Mouse (Mus musculus) C2C12 (cell line): ENCODE measurements around the gene Mau2. TPM values are rescaled to one million over a fixed set of nuclear protein-coding genes. Genes with fewer than 3 reads are reported as not detected.

Experiments
- H3K27me3 ChIP-seq: one replicate; pipeline ENCODE4 v1.6.1; 2011; ENCODE audit not compliant: control insufficient read depth, insufficient read depth, insufficient read length
- H3K36me3 ChIP-seq: one replicate; pipeline ENCODE4 v1.6.1; 2011; ENCODE audit not compliant: control insufficient read depth, insufficient read depth
- H3K4me3 ChIP-seq: one replicate; pipeline ENCODE4 v1.5.1; 2011; ENCODE audit warnings: mild to moderate bottlenecking, control low read depth; ENCODE audit not compliant: poor library complexity, insufficient read depth, severe bottlenecking
- H3K79me2 ChIP-seq: one replicate; pipeline ENCODE4 v1.6.1; 2011; ENCODE audit not compliant: control insufficient read depth, insufficient read depth
- H3K79me3 ChIP-seq: one replicate; pipeline ENCODE4 v1.6.1; 2011; ENCODE audit warnings: low read depth, control low read depth
- H3ac ChIP-seq: one replicate; pipeline ENCODE3; 2011; ENCODE audit warnings: low read depth; ENCODE audit not compliant: control insufficient read depth, insufficient read length
- CEBPB ChIP-seq: IDR thresholded peaks from one replicate; pipeline ENCODE4 v1.6.1; 2011; ENCODE audit warnings: low read depth, mild to moderate bottlenecking, control low read depth, moderate library complexity
- CTCF ChIP-seq: IDR thresholded peaks from one replicate; pipeline ENCODE4 v1.5.1; 2011; ENCODE audit not compliant: control insufficient read depth, insufficient read depth, insufficient read length
- FOSL1 ChIP-seq: IDR thresholded peaks from one replicate; pipeline ENCODE4 v1.8.0; 2011; ENCODE audit warnings: mild to moderate bottlenecking, low read length; ENCODE audit not compliant: poor library complexity, insufficient read depth, severe bottlenecking
- MAX ChIP-seq: IDR thresholded peaks from one replicate; pipeline ENCODE4 v1.6.1; 2011; ENCODE audit warnings: mild to moderate bottlenecking, control low read depth
- MYOD1 ChIP-seq: IDR thresholded peaks from one replicate; pipeline ENCODE4 v1.6.1; 2011; ENCODE audit warnings: low read depth; ENCODE audit not compliant: control insufficient read depth, insufficient read length
- MYOG ChIP-seq: IDR thresholded peaks from one replicate; pipeline ENCODE4 v1.6.1; 2011; ENCODE audit not compliant: control insufficient read depth, insufficient read length; ENCODE audit errors: extremely low read depth
- USF1 ChIP-seq: IDR thresholded peaks from one replicate; pipeline ENCODE4 v1.6.1; 2011; ENCODE audit warnings: low read depth, mild to moderate bottlenecking, control low read depth, moderate library complexity
- polyA plus RNA-seq: library from polyadenylated mRNA; unstranded; fragments of >200 nt; fragmentation: generic; extraction: Trizol; gene quantifications from one replicate; pipeline ENCODE4 v1.2.1, GENCODE M21; 2012; ENCODE audit warnings: missing spikeins

Gene Mau2
- polyA plus RNA-seq, 1 experiment: 24.0 TPM

- Histone ChIP-seq H3K27me3 (no peaks in the 10 kb centered on the region), H3K79me2 (peaks cover 61% of the 10 kb centered on the region), H3K4me3 (peak overlapping the region; percentile 89), H3K36me3 (peaks cover 16% of the 10 kb centered on the region), H3ac (peak overlapping the region; percentile 99), H3K79me3 (peaks cover 48% of the 10 kb centered on the region)
- TF ChIP-seq MAX (peak; percentile 17), MYOG (no peak)
Observed at GRCm38 (mm10) chr8:69974194-69974614, 68.3 kb downstream of the Mau2 start.

- Histone ChIP-seq H3K79me2 (peaks cover 63% of the 10 kb centered on the region), H3ac (peak overlapping the region; percentile 99), H3K36me3 (peaks cover 16% of the 10 kb centered on the region), H3K79me3 (peaks cover 54% of the 10 kb centered on the region), H3K4me3 (peak overlapping the region; percentile 89), H3K27me3 (no peaks in the 10 kb centered on the region)
- TF ChIP-seq MAX: no peak
- no peak for TF ChIP-seq CEBPB
- no peak for TF ChIP-seq CTCF
- no peak for TF ChIP-seq USF1
- TF ChIP-seq MYOD1: no peak
- TF ChIP-seq MYOG: no peak
- no peak for TF ChIP-seq FOSL1
Observed at GRCm38 (mm10) chr8:69973442-69974161, 68.9 kb downstream of the Mau2 start.

GRCm38 (mm10) chr8:69973063-69973441 lies 69.5 kb downstream of the Mau2 start:
- peaks cover 58% of the 10 kb centered on the region for H3K79me3 ChIP-seq
- peaks cover 66% of the 10 kb centered on the region for H3K79me2 ChIP-seq
- peak overlapping the region; percentile 99 for H3ac ChIP-seq
- TF ChIP-seq USF1 (no peak), CEBPB (no peak), CTCF (no peak), MYOD1 (no peak), MAX (no peak), MYOG (no peak)
- H3K36me3 ChIP-seq: peaks cover 16% of the 10 kb centered on the region
- peak overlapping the region; percentile 89 for H3K4me3 ChIP-seq
- no peaks in the 10 kb centered on the region for H3K27me3 ChIP-seq

- peaks cover 80% of the 10 kb centered on the region for H3K79me3 ChIP-seq
- peaks cover 16% of the 10 kb centered on the region for H3K36me3 ChIP-seq
- no peak overlapping the region for H3ac ChIP-seq
- H3K27me3 ChIP-seq: no peaks in the 10 kb centered on the region
- H3K4me3 ChIP-seq: no peak overlapping the region
- TF ChIP-seq MAX: no peak
- no peak for TF ChIP-seq USF1
- no peak for TF ChIP-seq MYOD1
- TF ChIP-seq CTCF: no peak
- no peak for TF ChIP-seq CEBPB
- TF ChIP-seq MYOG: no peak
- H3K79me2 ChIP-seq: peaks cover 81% of the 10 kb centered on the region
Observed at GRCm38 (mm10) chr8:69970880-69971279, 71.7 kb downstream of the Mau2 start.

- H3K36me3 ChIP-seq: peaks cover 14% of the 10 kb centered on the region
- TF ChIP-seq USF1 (no peak), MYOD1 (no peak), MYOG (no peak), CTCF (no peak), CEBPB (no peak), FOSL1 (no peak), MAX (no peak)
- H3K4me3 ChIP-seq: no peak overlapping the region
- H3K79me2 ChIP-seq: peaks cover 100% of the 10 kb centered on the region
- H3K27me3 ChIP-seq: no peaks in the 10 kb centered on the region
- H3K79me3 ChIP-seq: peaks cover 98% of the 10 kb centered on the region
- H3ac ChIP-seq: no peak overlapping the region
Observed at GRCm38 (mm10) chr8:69967291-69967933, 75.1 kb downstream of the Mau2 start.

Other genes starting within 250 kb of the Mau2 start
- 6.8 TPM for gene Gmip, start 234.1 kb downstream of the Mau2 start, polyA plus RNA-seq
- 1.5 TPM for gene Lpar2, start 220.3 kb downstream of the Mau2 start, polyA plus RNA-seq
- 1.6 TPM for gene Pbx4, start 210.2 kb downstream of the Mau2 start, polyA plus RNA-seq
- gene Cilp2, start 155.0 kb downstream of the Mau2 start, polyA plus RNA-seq: 0.02 TPM
- 0.57 TPM for gene Tssk6, start 140.6 kb downstream of the Mau2 start, polyA plus RNA-seq
- gene Ndufa13, start 140.2 kb downstream of the Mau2 start, polyA plus RNA-seq: 135 TPM
- 2.6 TPM for gene Yjefn3, start 140.0 kb downstream of the Mau2 start, polyA plus RNA-seq
- gene Gatad2a, start 46.4 kb downstream of the Mau2 start, polyA plus RNA-seq: 59.3 TPM
- gene Sugp1, start 79 bp upstream of the Mau2 start, polyA plus RNA-seq: 28.2 TPM
- 0.57 TPM for gene Tm6sf2, start 30.2 kb upstream of the Mau2 start, polyA plus RNA-seq
- 1.0 TPM for gene Hapln4, start 40.7 kb upstream of the Mau2 start, polyA plus RNA-seq
- gene Ncan, start 78.1 kb upstream of the Mau2 start, polyA plus RNA-seq: not detected
- gene Nr2c2ap, start 88.6 kb upstream of the Mau2 start, polyA plus RNA-seq: 37.3 TPM
- 7.9 TPM for gene Rfxank, start 96.4 kb upstream of the Mau2 start, polyA plus RNA-seq
- gene Borcs8, start 96.8 kb upstream of the Mau2 start, polyA plus RNA-seq: 49.8 TPM
- gene Mef2b, start 97.0 kb upstream of the Mau2 start, polyA plus RNA-seq: 0.05 TPM
- gene Tmem161a, start 129.6 kb upstream of the Mau2 start, polyA plus RNA-seq: 57.8 TPM
- gene Slc25a42, start 169.6 kb upstream of the Mau2 start, polyA plus RNA-seq: 0.61 TPM
- 7.8 TPM for gene Sugp2, start 191.5 kb upstream of the Mau2 start, polyA plus RNA-seq
- 48.5 TPM for gene Armc6, start 191.7 kb upstream of the Mau2 start, polyA plus RNA-seq
- gene Homer3, start 240.1 kb upstream of the Mau2 start, polyA plus RNA-seq: 66.5 TPM